Mouse (Mus musculus) left cerebral cortex, postnatal 10 days (tissue): ENCODE data around the gene Acrv1. TPM values are rescaled to one million over a fixed set of nuclear protein-coding genes. Genes with fewer than 3 reads are reported as not detected.
"Not testable (repeated sequence)": the region's sequence is repeated elsewhere in the genome, so short reads cannot be mapped to it uniquely, and the experiment has no call there.

Source experiments
- DNase-seq, 2 experiments: peaks; one replicate each; pipeline ENCODE4 v3.0.0; 2021 to 2022; ENCODE audit warnings: low spot score in 2 of 2, mixed read lengths in 1 of 2; ENCODE audit errors: extremely low spot score in 1 of 2
- intact Hi-C: fragments of 180-260 bp; cut with DNase I; formaldehyde crosslinking; loops from one replicate; pipeline ENCODE4 v1.15.1; 2025
- total RNA-seq, 2 experiments: library from RNA; stranded (reverse); gene quantifications; 2 replicates each; pipeline ENCODE4 v1.2.3; 2021

Acrv1 gene
- total RNA-seq = not detected

- no peak for DNase-seq
- intact Hi-C loops = loop anchor here (10.0 kb wide), 1 partner anchor 1278 kb away; no protein-coding TSS in a partner anchor
Measured at GRCm38 (mm10) chr9:36692920-36693319, at the start of gene Acrv1. Gene Acrv1 (plus strand): TSS chr9:36693220.

- intact Hi-C loops, DNase-seq: not testable (repeated sequence)
Measured at GRCm38 (mm10) chr9:36643276-36643675, 49.7 kb upstream of the Acrv1 start, which contains the start of gene A630095E13Rik. Gene A630095E13Rik (minus strand): TSS chr9:36643376.

- DNase-seq = no peak
- intact Hi-C loops = no loop called here
Measured at GRCm38 (mm10) chr9:36681424-36681823, 11.6 kb upstream of the Acrv1 start.

- intact Hi-C loops = no loop called here
- DNase-seq = peak in 1 of 2 experiments; percentile 3
Measured at GRCm38 (mm10) chr9:36687329-36687728, 5.7 kb upstream of the Acrv1 start.

GRCm38 (mm10) chr9:36694276-36694675 lies 1.3 kb downstream of the Acrv1 start:
- peak in 1 of 2 experiments; percentile 9 for DNase-seq
- intact Hi-C loops = loop anchor here (10.0 kb wide), 1 partner anchor 1279 kb away; no protein-coding TSS in a partner anchor

- no peak for DNase-seq
- intact Hi-C loops = no loop called here
Measured at GRCm38 (mm10) chr9:36705923-36706322, 12.9 kb downstream of the Acrv1 start.

- DNase-seq = no peak
- intact Hi-C loops = no loop called here
Measured at GRCm38 (mm10) chr9:36707304-36707703, 14.3 kb downstream of the Acrv1 start.

- intact Hi-C loops = loop anchor here (5.0 kb wide), 1 partner anchor 1124 kb away; no protein-coding TSS in a partner anchor
- DNase-seq = peak in 1 of 2 experiments; percentile 3
Measured at GRCm38 (mm10) chr9:36716624-36717023, 23.6 kb downstream of the Acrv1 start.

GRCm38 (mm10) chr9:36726131-36727033 lies 33.4 kb downstream of the Acrv1 start:
- peak; percentile 90 to 91 for DNase-seq
- intact Hi-C loops = no loop called here

GRCm38 (mm10) chr9:36727034-36727755 lies 34.2 kb downstream of the Acrv1 start, which contains the start of gene Chek1:
Gene Chek1 (minus strand): TSS chr9:36727065.
- intact Hi-C loops = no loop called here
- no peak for DNase-seq

Other genes with a start within 250 kb of the Acrv1 start
- not detected for gene Gm9513, start 217.6 kb upstream of the Acrv1 start, total RNA-seq
- not detected for gene Gm5615, start 151.3 kb upstream of the Acrv1 start, total RNA-seq
- not detected for gene Gm17689, start 110.6 kb upstream of the Acrv1 start, total RNA-seq
- not detected for gene A630095E13Rik, start 49.8 kb upstream of the Acrv1 start, total RNA-seq
- 1 to 10 TPM; 2.3 to 3.1 TPM for gene Chek1, start 33.8 kb downstream of the Acrv1 start, total RNA-seq
- gene Stt3a, start 74.5 kb downstream of the Acrv1 start, total RNA-seq = 10 to 100 TPM; 75.0 to 76.6 TPM
- 100 to 1,000 TPM; 125 to 130 TPM for gene Ei24, start 104.2 kb downstream of the Acrv1 start, total RNA-seq
- gene Fez1, start 128.6 kb downstream of the Acrv1 start, total RNA-seq = 100 to 1,000 TPM; 375 to 377 TPM